Mouse (Mus musculus) adrenal gland, adult (tissue): Measurements from ENCODE around the gene Arglu1.

Experiments
- DNase-seq, 2 experiments: peaks; one replicate each; pipeline ENCODE4 v3.0.0; 2022 to 2023; ENCODE audit warnings: low spot score in 1 of 2; ENCODE audit not compliant: inconsistent age in 2 of 2

Gene Arglu1

DNA sequence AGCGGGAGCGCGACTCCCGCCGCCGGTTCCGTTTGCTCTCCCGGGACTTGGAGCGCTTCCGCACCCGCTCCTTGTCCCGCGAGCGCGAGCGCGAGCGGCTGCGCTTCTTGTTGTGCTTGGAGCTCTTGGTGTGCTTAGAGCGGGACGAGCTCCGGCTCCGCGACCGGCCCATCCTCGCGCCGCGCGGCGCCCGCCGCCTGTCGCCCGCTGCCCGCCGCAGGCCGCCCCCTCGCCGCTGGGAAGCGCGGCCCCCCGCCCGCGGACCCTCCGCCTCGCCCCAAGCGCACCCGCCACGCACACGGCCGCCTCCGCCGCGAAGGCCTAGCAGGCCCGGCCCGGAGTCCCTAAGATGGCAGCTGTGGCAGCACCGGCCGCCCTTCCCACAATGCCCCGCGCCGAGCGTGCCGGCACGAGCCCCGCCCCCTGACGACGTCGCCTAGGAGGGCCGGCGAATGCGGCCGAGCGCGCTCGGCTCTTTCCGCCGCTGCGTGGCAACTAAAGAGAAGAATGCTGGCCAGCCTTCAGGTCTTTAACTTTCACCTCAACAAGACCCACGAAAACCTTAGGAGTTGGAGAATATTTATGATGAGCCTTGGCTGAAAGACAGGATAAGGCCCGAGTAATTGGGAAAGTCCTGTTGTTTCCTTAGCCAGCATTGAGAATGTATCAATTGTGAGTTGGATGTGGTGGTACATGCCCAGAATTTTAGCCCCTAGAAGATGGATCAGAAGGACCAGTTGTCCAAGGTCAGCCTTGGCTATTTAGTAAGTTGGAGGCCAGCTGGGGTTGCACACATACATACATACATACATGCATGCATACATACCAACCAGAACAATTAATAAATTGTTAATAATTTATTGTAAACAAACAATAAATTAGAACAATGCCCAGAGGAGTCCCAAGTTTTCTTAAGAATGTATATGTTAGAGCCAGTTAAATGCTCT lies at the start of gene Arglu1:
Gene Arglu1, minus strand, starts transcription at position 376 of the 947 bp plus-strand sequence.
- DNase-seq = peak; percentile 96 to 99

DNA sequence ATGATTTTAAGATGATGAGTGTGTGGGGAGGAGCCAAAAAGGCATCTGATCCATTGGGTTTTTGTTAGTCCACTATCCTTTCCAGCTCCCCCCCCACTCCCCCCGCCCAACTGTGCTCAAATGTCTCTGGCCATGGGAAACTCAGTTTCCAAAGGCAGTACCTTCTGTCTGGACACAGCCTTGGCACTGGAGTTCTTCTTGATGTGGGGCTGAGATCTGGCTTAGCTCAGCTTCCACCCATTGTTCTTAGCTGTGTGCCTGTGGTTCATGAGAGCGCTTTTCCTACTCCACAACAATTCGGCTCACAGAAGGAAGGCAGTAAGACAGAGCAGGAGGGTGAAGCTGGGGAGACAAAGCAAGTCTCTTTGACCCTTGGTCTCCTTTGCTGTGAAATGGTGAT lies 47.0 kb upstream of the Arglu1 start:
- no peak for DNase-seq

DNA sequence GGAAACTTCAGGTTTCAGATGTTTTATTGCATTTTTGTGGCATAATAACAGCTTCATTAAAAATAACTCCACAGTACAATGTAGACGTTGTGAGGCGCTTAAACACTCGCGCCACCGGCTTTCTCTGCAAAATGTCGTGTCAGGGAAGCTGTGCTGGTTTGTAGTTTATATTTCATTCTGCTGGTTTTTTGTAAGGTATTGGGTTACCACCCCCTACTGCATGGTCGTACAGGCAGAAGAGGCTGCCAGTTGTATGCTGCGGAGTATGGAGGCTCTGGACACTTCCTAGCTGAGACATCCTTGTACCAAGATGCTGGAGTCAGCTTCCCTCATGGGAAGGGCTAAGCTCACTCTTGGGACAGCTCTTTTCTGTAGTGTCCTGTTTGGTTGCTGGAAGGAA lies 46.5 kb upstream of the Arglu1 start:
- no peak for DNase-seq

DNA sequence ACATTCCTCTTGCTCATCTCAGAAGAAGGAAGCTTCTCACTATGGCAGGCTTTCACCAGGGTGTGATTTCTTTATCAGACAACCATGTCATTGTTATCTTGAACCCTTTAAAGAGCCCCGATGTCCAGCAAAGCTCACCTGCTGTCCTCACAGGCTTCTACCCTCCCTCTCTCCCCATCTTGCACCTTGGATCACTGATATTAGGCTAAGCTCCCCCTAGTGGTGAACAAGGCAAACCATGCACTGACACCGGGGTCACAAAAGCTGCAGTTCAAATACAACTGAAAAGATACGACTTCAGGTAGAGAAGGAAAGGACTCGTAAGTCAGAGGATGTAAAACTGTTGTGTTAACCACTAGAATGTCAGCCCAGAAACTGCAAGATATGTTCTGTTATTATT lies 43.5 kb upstream of the Arglu1 start:
- DNase-seq = peak; percentile 19 to 71

DNA sequence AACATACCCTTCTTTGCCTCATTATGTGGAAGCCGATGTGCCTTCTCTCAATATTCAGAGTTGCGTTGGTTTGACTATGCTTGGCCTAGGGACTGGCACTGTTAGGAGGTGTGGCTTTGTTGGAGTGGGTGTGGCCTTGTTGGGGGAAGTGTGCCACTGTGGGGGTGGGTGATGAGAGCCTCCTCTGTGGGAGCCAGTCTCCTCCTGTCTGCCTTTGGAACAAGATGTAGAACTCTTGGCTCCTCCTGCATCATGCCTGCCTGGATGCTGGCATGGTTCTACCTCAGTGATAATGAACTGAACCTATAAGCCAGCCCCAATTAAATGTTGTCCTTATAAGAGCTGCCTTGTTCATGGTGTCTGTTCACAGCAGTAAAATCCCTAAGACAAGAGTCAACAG lies 38.3 kb upstream of the Arglu1 start:
- no peak for DNase-seq

DNA sequence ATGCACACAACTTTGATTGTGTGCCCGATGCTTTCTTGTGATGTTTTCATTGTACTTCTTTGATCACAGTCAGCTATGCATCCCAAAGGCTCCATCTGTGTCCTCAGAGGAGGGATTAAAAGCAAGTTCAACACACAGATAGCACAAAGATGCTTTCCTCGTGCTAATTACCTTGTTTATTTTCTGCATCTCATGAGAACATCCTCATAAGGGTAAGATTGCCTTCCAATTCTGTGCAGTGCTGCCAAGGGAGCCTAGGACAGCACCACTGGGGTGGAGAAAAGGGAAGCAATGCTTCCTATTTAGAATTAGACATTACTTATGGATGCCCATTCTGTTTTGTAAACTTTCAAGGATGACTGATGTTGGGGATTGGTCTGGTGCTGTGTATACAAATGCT lies 36.2 kb upstream of the Arglu1 start:
- DNase-seq = no peak

DNA sequence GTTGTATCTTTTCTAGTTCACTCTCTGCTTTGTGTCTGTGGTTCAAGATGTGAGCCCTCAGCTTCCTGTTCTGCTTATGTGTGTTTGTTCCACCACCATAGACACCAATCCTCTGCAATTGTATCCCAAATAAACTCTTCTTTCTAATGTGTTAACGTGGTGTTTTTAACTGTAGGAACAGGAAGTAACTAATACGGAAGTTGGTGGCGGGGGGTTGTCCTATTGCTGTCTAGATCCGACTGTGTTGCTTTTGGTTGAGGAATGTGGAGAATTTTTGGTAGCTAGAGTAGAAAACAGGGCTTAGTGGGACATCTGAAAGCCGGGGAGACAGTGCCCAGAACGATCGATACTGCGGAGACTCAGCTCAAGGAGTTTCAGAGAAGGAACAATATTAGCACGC lies 14.5 kb upstream of the Arglu1 start:
- no peak for DNase-seq

DNA sequence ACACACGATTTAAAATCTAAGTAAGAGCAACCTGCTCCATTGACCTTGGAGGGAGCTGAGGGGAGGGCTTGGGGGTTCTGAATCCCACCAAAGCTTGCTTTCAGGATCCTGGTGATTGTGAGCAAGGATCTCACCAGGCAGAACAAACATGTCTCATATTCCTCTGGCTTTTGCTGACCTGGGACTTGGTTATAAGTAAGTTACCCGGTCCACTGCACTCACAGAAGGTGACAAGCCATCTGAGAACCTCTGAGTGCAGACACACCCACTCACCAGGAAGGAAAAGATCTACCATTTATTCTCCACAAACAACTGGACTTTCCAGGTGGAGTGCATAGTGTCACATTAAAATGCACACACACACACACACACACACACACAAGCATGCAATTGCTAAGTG lies 13.3 kb upstream of the Arglu1 start:
- DNase-seq = no peak

DNA sequence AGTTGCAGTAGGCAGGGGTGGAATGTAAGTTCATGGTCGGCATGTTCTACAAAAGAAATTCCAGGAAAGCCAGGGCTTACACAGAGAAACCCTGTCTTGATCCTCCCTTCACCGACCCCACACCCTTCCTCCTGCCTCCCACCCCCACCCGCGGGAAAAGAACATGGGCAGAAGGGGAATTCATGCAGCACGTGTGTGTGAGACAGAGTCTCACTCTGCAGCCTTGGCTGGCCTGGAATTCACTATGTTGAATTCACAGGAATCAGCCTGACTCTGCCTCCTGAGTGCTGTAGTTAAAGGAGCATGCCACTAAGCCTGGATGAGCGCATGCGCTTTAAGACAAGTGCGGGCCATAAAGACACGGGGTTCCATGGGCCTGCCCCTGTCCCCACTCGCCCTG lies 10.5 kb upstream of the Arglu1 start:
- DNase-seq = no peak

DNA sequence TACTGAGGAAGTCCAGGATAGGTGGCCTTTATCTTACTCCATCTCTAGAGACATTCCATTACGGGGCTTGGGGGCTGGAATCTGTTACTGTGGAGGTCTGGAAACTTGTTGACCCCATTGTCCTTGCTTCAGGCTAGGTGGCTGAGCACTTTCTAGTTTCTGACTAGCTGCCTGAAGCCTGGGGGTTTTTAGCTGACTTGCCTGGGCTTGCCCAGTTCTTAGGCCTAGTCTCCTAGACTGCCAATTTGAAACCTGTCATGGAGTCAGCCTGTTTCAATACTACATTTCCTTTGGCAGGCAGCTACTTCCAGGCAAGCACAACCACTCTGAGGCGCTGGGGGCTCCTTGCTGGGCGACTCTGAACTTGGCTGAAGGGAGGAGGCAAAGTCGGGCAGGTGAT lies 9.9 kb upstream of the Arglu1 start:
- DNase-seq = no peak

DNA sequence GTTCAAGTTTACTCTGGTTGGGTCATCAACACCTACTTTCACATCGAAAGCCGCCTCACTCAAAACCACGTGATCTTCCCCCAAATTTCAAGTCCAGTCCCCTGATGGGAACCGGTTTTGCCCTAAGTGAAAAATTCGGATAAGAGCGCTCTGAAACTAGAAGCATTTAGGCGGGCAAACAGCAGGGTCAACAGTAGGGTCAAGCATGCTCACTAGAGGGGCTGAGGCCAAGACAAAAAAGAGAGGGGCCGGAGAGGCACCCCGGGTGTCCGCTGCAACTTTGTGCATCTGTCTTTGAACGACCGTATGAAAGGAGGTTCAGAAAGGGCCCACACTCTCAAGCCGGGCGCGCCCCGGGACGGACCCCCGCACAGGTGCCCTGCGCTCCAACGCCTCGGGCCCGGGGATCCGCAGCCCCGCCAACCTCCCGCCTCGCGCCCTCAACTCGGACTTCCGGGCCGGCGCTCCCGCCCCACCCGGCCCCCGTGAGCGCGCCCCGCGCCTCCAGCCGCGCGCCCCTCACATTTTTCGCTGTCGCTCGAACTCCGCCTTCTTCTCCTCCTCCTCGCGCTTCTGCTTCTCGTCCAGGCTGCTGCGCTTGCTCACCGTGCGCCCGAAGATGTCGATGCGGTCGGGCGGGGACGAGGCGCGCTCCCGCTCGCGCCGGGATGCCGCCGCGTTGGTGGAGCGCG lies 721 bp downstream of the Arglu1 start:
- DNase-seq = peak; percentile 77 to 86

DNA sequence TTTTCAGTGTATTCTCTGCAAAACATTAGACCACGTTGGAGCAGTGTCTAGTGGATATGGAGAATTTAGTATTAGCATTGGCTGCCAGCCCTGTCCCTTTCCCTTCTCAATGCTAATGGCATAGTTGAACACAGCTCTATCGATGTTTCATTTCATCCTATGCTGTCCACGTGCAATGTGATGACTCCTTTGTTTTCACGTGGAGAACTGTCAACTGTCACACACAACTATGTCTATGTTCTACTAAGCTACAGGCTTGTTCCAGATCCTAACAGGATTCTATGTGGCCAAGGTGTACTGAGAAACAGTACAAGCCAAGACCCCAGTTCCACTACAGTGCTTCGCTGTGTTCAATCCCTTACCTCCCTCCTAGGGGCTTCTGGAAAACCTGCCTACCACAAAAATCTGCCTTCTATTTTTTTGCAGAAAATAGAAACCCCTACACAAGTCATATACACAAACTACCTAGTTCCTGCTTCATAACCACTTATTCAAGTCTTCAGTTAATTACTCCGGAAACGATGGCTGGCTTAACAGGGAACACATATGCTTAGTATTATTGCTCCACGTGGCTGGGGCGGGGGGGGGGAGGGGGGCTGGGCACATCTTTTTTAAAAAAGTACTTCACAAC lies 1.4 kb downstream of the Arglu1 start:
- no peak for DNase-seq

DNA sequence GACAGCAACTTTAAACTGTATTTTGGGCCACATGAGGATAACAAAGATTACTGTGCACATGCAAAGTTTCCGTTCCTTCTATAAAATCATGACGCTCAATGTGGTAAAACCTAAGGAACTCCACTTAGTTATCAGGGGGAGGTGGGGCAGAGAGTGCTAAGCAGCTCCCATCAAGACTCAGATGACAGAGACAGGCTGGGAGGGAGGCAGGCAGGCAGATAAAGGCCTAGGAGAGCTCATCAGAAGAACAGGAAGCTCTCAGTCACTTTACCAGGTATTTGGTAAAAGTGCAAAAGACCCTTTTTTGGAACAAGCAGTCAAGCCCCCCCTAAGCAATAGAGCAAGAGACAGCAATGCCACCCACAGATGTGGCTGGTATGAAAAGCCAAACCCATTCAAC lies 4.8 kb downstream of the Arglu1 start:
- no peak for DNase-seq

DNA sequence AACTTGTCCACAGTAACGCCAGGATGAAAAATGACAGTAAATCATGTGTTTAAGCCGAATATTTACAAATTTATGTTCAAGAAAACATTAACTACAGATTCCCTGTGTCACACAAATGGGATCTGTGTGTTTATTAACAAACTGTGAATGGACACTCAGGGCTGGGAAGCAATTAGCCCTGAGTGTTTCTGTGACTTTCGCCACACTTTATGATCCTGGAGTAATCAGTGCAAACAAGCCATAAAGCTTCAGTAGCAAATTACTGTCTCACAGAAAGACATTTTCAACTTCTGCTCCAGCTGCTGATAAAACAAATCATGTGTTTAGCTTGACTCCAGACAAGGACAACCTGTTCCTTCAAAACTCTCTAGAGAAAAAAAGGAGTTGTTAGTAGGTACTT lies 7.6 kb downstream of the Arglu1 start:
- DNase-seq = no peak

DNA sequence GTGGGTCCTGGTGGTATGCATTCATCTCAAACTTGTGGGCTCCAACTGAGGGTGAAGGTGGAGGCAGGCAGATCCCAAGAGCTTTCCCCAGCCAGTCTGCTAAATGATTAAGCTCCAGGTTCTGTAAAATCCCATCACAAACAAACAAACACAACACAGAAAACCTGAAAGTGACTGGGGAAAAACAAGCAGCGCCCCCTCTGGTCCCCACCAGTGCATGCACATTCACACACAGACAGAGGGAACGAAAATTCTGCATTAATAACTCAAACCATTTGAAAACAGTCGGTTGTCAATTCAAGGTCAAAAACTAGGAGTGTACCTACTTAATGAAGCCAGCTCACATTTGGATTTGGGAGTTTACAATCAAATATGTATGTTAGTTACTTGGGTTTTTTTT lies 12.1 kb downstream of the Arglu1 start:
- DNase-seq = no peak

DNA sequence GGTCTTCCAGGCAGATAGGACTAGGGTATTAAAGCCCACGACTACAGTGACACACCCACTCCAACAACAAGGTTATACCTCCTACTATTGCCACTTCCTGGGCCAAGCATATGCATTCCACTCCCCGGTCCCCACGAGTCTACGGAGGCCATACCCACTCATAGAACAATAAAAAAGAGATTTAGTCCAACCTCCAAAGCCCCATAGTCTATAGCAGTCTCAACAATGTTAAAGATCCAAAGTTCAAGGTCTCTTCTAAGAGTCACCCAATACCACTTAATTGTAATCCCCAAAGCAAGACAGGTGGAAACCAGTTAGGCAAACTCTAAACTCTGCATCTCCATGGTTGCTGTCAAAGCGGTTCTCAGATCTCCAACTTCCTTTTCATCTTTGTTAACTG lies 15.5 kb downstream of the Arglu1 start:
- peak in 1 of 2 experiments; percentile 24 for DNase-seq

DNA sequence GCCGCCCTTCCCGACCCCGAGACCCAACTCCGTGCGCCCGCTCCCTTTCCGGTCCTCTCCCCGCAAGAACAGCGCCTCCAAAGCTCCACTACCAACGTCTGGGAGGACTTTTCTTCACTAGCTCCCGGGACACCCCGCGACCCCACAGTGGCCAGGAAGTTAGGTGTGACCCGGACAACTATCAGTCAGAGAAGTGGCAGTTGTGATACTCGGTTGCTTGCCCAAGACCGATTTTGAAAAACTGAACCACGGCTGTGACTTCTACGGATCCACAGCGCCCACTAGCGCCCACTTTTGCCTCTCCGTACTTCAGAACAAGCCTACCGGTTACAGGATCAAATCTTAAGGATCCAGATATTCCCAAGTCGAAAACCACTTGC lies 28.6 kb downstream of the Arglu1 start:
- peak; percentile 89 to 97 for DNase-seq

DNA sequence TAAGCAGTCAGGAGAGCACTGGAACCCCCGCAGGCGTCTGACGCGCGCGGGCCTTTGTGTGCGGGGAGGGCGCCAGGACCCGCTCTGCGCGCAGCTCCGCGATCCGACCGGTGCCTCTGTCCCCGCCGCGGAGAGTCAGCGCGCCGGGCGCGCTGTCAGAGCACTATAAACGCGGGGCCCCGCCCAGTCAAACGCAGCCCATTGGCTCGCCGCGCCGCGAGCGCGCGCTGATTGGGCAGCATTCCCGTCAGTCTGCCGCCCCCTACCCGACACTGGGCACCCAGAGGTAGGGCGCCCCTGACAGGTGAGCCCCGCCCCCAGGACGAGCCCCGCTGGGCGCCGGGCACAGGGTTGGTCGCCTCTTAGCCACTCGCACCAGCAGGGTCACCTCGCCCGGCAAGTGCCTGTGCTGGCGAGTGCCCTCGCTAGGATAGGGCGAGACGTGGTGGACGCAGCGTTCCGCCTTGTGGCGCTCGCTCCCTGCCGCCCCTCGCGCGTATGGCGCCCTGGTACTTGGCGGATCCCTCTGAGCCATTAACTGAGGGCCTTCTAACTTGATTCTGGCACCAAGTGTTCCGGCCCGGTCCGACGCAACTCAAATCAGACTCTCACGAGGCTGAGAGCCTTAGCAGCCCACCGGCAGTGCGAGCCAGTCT lies 29.1 kb downstream of the Arglu1 start, which contains the start of gene Efnb2:
Gene Efnb2, minus strand, starts transcription at position 140 of the 656 bp plus-strand sequence.
- DNase-seq = peak; percentile 96 to 98

DNA sequence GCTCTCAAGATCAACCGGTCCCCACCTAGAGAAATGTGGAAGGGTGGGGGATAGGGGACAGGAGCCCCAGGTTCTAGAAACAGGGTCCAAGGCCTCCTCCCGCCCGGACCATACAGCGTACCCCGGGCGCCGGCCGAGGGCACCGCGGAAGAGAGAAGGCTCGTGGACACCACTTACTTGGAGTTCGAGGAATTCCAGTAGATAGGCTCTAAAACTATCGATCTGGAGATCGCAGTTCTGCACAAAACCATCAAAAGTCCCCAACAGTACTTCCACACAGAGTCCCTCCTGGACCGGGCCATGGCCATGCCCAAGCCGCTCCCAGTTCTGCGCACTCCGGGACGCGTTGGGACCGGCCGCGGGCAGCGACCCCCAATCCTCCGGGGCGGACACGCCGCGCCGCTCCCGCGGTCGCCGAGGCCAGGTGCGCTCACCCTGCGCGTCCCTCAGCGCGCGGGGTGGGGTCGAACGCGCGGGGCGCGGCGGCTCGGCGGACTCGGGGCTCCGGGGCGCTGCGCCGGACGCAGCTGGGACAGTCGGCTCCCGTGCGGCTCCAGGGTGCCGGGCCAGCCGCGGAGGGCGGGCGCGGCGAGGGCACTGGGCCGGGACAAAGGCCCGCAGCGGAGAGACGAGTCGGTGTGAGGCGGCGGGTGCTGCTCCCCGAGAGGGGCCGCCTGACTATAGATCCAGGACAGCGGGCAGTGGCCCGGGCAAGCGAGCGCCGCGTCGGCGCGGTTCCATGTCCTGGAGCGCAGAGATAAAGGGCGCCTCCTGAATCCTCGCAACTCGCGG lies 29.8 kb downstream of the Arglu1 start:
- no peak for DNase-seq

DNA sequence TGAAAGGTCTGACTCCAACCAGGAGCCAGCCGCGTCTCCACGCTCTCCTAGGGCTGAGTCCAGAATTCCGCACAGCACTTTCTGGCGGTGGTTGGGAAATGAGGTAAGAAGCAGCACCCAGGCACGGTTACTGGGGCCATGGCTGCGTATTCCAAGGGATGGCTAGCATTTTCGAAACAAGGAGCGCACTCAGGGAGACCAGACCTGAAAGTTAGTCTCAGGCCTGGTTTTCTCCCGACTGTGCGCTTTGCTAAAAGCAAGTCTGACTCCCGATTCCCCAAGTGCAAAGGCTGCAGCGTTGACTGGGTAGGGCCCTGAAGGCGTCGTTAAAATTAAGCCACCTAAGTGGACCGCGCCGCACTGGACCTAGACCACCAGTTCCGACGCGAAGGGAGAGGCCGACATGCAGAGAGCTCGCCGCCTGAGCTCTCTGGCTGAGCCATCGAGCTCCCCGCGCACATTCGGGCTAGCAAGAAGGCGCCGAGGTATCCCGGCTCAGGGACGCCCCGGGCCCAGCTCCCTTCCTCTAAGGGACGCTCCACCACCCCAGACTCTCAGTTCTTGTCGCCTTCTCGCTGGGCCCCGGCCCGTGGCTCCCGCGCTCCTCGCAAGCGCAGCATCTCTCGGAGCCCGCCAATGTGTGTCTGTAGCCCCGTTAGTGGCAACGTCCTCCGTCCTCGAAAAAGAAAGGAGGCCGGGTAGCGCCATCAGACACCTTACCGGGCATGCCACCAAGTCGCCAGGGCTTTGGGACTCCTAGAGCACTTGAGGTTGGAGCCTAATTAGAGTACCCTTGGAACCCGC lies 30.6 kb downstream of the Arglu1 start:
- DNase-seq = peak; percentile 28 to 71
